Mouse (Mus musculus) heart, embryonic 14.5 days (tissue): ENCODE data around the gene Tead1. TPM values are rescaled to one million over a fixed set of nuclear protein-coding genes. Genes with fewer than 3 reads are reported as not detected.

Experiments
- ATAC-seq: fragments of 200-750 bp; cut with Nextera tagmentation; 2 replicates; pipeline ENCODE4 v1.8.0; 2017; ENCODE audit warnings: low read depth, moderate TSS enrichment; ENCODE audit not compliant: insufficient number of reproducible peaks, insufficient read depth, low FRiP score
- H3K27ac ChIP-seq, 2 experiments: fragments of 200-500 bp in 1 of 2; fragments of 300-500 bp in 1 of 2; sonication (generic) in 1 of 2; replicated peaks in 1 of 2; 2 replicates each; pipeline ENCODE4 v1.5.1; 2012 to 2014; ENCODE audit warnings: low read depth in 2 of 2, low read length in 2 of 2, control low read depth in 1 of 2, mild to moderate bottlenecking in 1 of 2, mixed read lengths in 1 of 2; ENCODE audit not compliant: control insufficient read depth in 1 of 2, insufficient read depth in 1 of 2
- H3K27me3 ChIP-seq: fragments of 300-500 bp; sonication (generic); 2 replicates; pipeline ENCODE4 v1.6.1; 2014; ENCODE audit warnings: mild to moderate bottlenecking, low read length, control low read depth; ENCODE audit not compliant: control insufficient read depth, insufficient read depth
- H3K36me3 ChIP-seq: fragments of 300-500 bp; sonication (generic); 2 replicates; pipeline ENCODE4 v1.6.1; 2014; ENCODE audit warnings: mild to moderate bottlenecking, control low read depth, low read length, mixed read lengths; ENCODE audit not compliant: control insufficient read depth, insufficient read depth
- H3K4me1 ChIP-seq, 2 experiments: fragments of 200-500 bp in 1 of 2; fragments of 300-500 bp in 1 of 2; sonication (generic) in 1 of 2; 2 replicates each; pipeline ENCODE4 v1.6.1; 2012 to 2014; ENCODE audit warnings: low read length in 2 of 2, control low read depth in 1 of 2, mixed read lengths in 1 of 2; ENCODE audit not compliant: control insufficient read depth in 2 of 2, insufficient read depth in 2 of 2
- H3K4me2 ChIP-seq: fragments of 300-500 bp; sonication (generic); 2 replicates; pipeline ENCODE4 v1.6.1; 2014; ENCODE audit warnings: mild to moderate bottlenecking, low read length
- H3K4me3 ChIP-seq, 2 experiments: fragments of 200-500 bp in 1 of 2; fragments of 300-500 bp in 1 of 2; sonication (generic) in 1 of 2; 2 replicates each; pipeline ENCODE4 v1.5.1; 2012 to 2014; ENCODE audit warnings: low read length in 2 of 2, mild to moderate bottlenecking in 2 of 2, control low read depth in 1 of 2, low read depth in 1 of 2, moderate library complexity in 1 of 2; ENCODE audit not compliant: control insufficient read depth in 1 of 2, insufficient read depth in 1 of 2
- H3K9ac ChIP-seq: fragments of 300-500 bp; sonication (generic); 2 replicates; pipeline ENCODE4 v1.6.1; 2014; ENCODE audit warnings: mild to moderate bottlenecking, low read length
- H3K9me3 ChIP-seq: fragments of 300-500 bp; sonication (generic); 2 replicates; pipeline ENCODE4 v1.6.1; 2016; ENCODE audit warnings: low read length, control low read depth; ENCODE audit not compliant: control insufficient read depth
- WGBS: fragments of 180-500 bp; shearing (Covaris S2); extraction: QIAGEN DNeasy Blood & Tissue Kit; methylation state at CpG from one replicate; pipeline ENCODE4 v1.1.7; 2014; 5-methylcytosine and 5-hydroxymethylcytosine counted together
- polyA plus RNA-seq: library from polyadenylated mRNA; unstranded; fragments of >200 nt; fragmentation: Nextera tagmentation; extraction: Ambion mirVana; gene quantifications from 2 replicates; pipeline ENCODE4 v1.2.1, GENCODE M21; 2014

Tead1 gene
- polyA plus RNA-seq, 1 experiment from 2014 or later = 40.7 TPM

GRCm38 (mm10) chr7:112787281-112787680 lies 108.2 kb downstream of the Tead1 start:
- ATAC-seq = no peak
- Histone ChIP-seq H3K4me2 (no peak overlapping the region), H3K36me3 (no peaks in the 10 kb centered on the region), H3K27ac (peak overlapping the region in 1 of 2 experiments; percentile 41; a peak in 2 of 4 replicates), H3K9me3 (0 out of 2 replicates have a peak, but pooled peaks cover 3% of the 10 kb centered on the region), H3K9ac (peak overlapping the region; percentile 19; the same call in 1 of the 2 replicates), H3K27me3 (no peaks in the 10 kb centered on the region), H3K4me3 (no peak overlapping the region), H3K4me1 (peaks cover 33 to 48% of the 10 kb centered on the region in 2 experiments)
- WGBS = 67% methylated on average over 7 of the region's 7 CpGs

GRCm38 (mm10) chr7:112788321-112788751 lies 109.2 kb downstream of the Tead1 start:
- WGBS = 22% methylated on average over 7 of the region's 7 CpGs
- Histone ChIP-seq H3K36me3 (no peaks in the 10 kb centered on the region), H3K4me1 (peaks cover 35 to 51% of the 10 kb centered on the region in 2 experiments), H3K4me2 (no peak overlapping the region), H3K27me3 (no peaks in the 10 kb centered on the region), H3K27ac (peak overlapping the region; percentile 54 to 60), H3K9me3 (0 out of 2 replicates have a peak, but pooled peaks cover 3% of the 10 kb centered on the region), H3K9ac (0 out of 2 replicates have a peak overlapping the region, but pooled peaks have one; percentile 14), H3K4me3 (no peak overlapping the region)
- ATAC-seq = no peak

GRCm38 (mm10) chr7:112789693-112790092 lies 110.6 kb downstream of the Tead1 start:
- Histone ChIP-seq H3K4me1 (peaks cover 48 to 65% of the 10 kb centered on the region in 2 experiments), H3K36me3 (no peaks in the 10 kb centered on the region), H3K4me3 (no peak overlapping the region), H3K27me3 (no peaks in the 10 kb centered on the region), H3K9me3 (no peaks in the 10 kb centered on the region), H3K9ac (no peak overlapping the region), H3K27ac (no peak overlapping the region), H3K4me2 (no peak overlapping the region)
- no peak for ATAC-seq
- WGBS = 78% methylated on average over 4 of the region's 4 CpGs

- H3K36me3 ChIP-seq = no peaks in the 10 kb centered on the region
- WGBS = 40% methylated on average over 2 of the region's 2 CpGs
- no peak overlapping the region for H3K9ac ChIP-seq
- no peak overlapping the region for H3K27ac ChIP-seq
- no peak for ATAC-seq
- H3K4me1 ChIP-seq = peaks cover 47 to 67% of the 10 kb centered on the region in 2 experiments
- H3K4me2 ChIP-seq = no peak overlapping the region
- no peak overlapping the region for H3K4me3 ChIP-seq
- no peaks in the 10 kb centered on the region for H3K27me3 ChIP-seq
- H3K9me3 ChIP-seq = no peaks in the 10 kb centered on the region
Observed at GRCm38 (mm10) chr7:112790334-112790733, 111.2 kb downstream of the Tead1 start.

- Histone ChIP-seq H3K9me3 (no peaks in the 10 kb centered on the region), H3K36me3 (no peaks in the 10 kb centered on the region), H3K9ac (no peak overlapping the region), H3K27me3 (no peaks in the 10 kb centered on the region), H3K4me1 (peaks cover 34 to 49% of the 10 kb centered on the region in 2 experiments), H3K4me3 (no peak overlapping the region), H3K27ac (no peak overlapping the region), H3K4me2 (no peak overlapping the region)
- WGBS = 88% methylated on average over 6 of the region's 6 CpGs
- no peak for ATAC-seq
Observed at GRCm38 (mm10) chr7:112792679-112793078, 113.6 kb downstream of the Tead1 start.

- Histone ChIP-seq H3K4me1 (peaks cover 23 to 37% of the 10 kb centered on the region in 2 experiments), H3K4me3 (no peak overlapping the region), H3K36me3 (no peaks in the 10 kb centered on the region), H3K27me3 (no peaks in the 10 kb centered on the region), H3K4me2 (no peak overlapping the region), H3K9ac (peak overlapping the region; percentile 9; the same call in 1 of the 2 replicates), H3K27ac (peak overlapping the region in 1 of 2 experiments; percentile 39; a peak in 1 of 4 replicates), H3K9me3 (no peaks in the 10 kb centered on the region)
- no peak for ATAC-seq
- 28% methylated on average over 7 of the region's 7 CpGs for WGBS
Observed at GRCm38 (mm10) chr7:112793903-112794302, 114.8 kb downstream of the Tead1 start.

- no peak overlapping the region for H3K9ac ChIP-seq
- 9% methylated on average over 2 of the region's 2 CpGs for WGBS
- no peak for ATAC-seq
Observed at GRCm38 (mm10) chr7:112794481-112794880, 115.4 kb downstream of the Tead1 start.

More at GRCm38 (mm10) chr7:112794481-112794880, 115.4 kb downstream of the Tead1 start:
- Histone ChIP-seq H3K4me1 (peaks cover 21 to 33% of the 10 kb centered on the region in 2 experiments), H3K27ac (no peak overlapping the region), H3K27me3 (no peaks in the 10 kb centered on the region), H3K36me3 (no peaks in the 10 kb centered on the region), H3K4me3 (no peak overlapping the region), H3K4me2 (no peak overlapping the region), H3K9me3 (no peaks in the 10 kb centered on the region)
